Mouse (Mus musculus): ENCODE measurements around the gene Pde4b.
"Not testable (repeated sequence)": the region's sequence is repeated elsewhere in the genome, so short reads cannot be mapped to it uniquely, and the experiment has no call there.

DNA sequence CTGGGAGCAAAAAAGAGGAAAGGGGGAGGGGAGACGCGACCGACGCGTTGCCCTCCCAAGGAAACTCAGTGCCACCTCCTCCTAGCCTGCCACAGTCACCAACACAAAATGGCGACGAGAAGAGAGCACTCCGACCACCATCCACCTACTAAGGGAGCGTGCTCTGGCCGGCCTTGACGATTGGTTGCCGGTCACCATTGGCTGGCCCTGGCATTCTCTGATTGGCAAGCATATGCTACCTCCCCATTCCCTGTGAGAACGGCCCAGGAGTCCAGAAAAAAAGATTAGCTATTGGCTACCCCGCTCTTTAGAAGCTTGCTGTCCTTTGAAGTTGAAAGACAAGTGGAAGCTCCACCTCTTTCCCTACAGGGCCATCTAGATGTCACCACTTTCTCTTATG, 38.0 kb upstream of the Pde4b start:
- not testable (repeated sequence) for TF ChIP-seq CTCF (IDR thresholded peaks at IDR 0.05; ENCODE audit: borderline replicate concordance, insufficient read depth, low read depth, low read length); POLR2A (IDR thresholded peaks at IDR 0.05; ENCODE audit: borderline replicate concordance, insufficient read depth, low read length)
